Mouse (Mus musculus) liver, embryonic 11.5 days (tissue): Measurements from ENCODE around the gene Rabgap1. TPM values are rescaled to one million over a fixed set of nuclear protein-coding genes. Genes with fewer than 3 reads are reported as not detected.

Source experiments
- ATAC-seq: fragments of 200-750 bp; cut with Nextera tagmentation; replicated peaks from 2 replicates; pipeline ENCODE4 v1.8.0; 2017; ENCODE audit warnings: moderate number of reproducible peaks, mild to moderate bottlenecking, moderate TSS enrichment, moderate library complexity; ENCODE audit not compliant: low FRiP score
- DNase-seq: peaks from one replicate; pipeline ENCODE4 v3.0.0-alpha.2; 2017; ENCODE audit warnings: low spot score
- H3K27ac ChIP-seq: fragments of 300-500 bp; sonication (generic); 2 replicates; pipeline ENCODE4 v1.5.1; 2014; ENCODE audit warnings: mild to moderate bottlenecking, low read depth, low read length, control low read depth
- H3K27me3 ChIP-seq: fragments of 300-500 bp; sonication (generic); replicated peaks from 2 replicates; pipeline ENCODE4 v1.6.1; 2014; ENCODE audit warnings: low read length, mixed read lengths; ENCODE audit not compliant: control insufficient read depth, insufficient read depth
- H3K36me3 ChIP-seq: fragments of 300-500 bp; sonication (generic); 2 replicates; pipeline ENCODE4 v1.6.1; 2014; ENCODE audit warnings: mild to moderate bottlenecking, low read length, moderate library complexity, mixed read lengths; ENCODE audit not compliant: control insufficient read depth, insufficient read depth
- H3K4me1 ChIP-seq: fragments of 300-500 bp; sonication (generic); replicated peaks from 2 replicates; pipeline ENCODE4 v1.6.1; 2014; ENCODE audit warnings: low read length, mixed read lengths; ENCODE audit not compliant: control insufficient read depth, insufficient read depth
- H3K4me2 ChIP-seq: fragments of 300-500 bp; sonication (generic); 2 replicates; pipeline ENCODE4 v1.6.1; 2014; ENCODE audit warnings: mild to moderate bottlenecking, control low read depth, moderate library complexity
- H3K4me3 ChIP-seq: fragments of 300-500 bp; sonication (generic); 2 replicates; pipeline ENCODE4 v1.5.1; 2014; ENCODE audit warnings: low read depth, low read length, control low read depth
- H3K9ac ChIP-seq: fragments of 300-500 bp; sonication (generic); 2 replicates; pipeline ENCODE4 v1.6.1; 2014; ENCODE audit warnings: low read depth, low read length, control low read depth
- H3K9me3 ChIP-seq: fragments of 300-500 bp; sonication (generic); 2 replicates; pipeline ENCODE4 v1.6.1; 2016; ENCODE audit warnings: low read length, inconsistent platforms, mixed read lengths; ENCODE audit not compliant: control insufficient read depth
- WGBS: fragments of 180-500 bp; shearing (Covaris S2); extraction: QIAGEN DNeasy Blood & Tissue Kit; methylation state at CpG from one replicate; pipeline ENCODE4 v1.1.7; 2014; 5-methylcytosine and 5-hydroxymethylcytosine counted together
- polyA plus RNA-seq: library from polyadenylated mRNA; unstranded; fragments of >200 nt; fragmentation: Nextera tagmentation; extraction: Ambion mirVana; gene quantifications from 2 replicates; pipeline ENCODE4 v1.2.1, GENCODE M21; 2014

The Rabgap1 gene
- polyA plus RNA-seq, 1 experiment from 2014 or later, result 20.4 TPM

GRCm38 (mm10) chr2:37451667-37452375 lies 8.7 kb downstream of the Rabgap1 start:
- no peaks in the 10 kb centered on the region for H3K36me3 ChIP-seq
- peaks cover 2% of the 10 kb centered on the region; the same call in 1 of the 2 replicates for H3K4me1 ChIP-seq
- H3K27me3 ChIP-seq, result no peaks in the 10 kb centered on the region
- ATAC-seq, result peak; percentile 99
- peak overlapping the region; percentile 66; the same call in 1 of the 2 replicates for H3K27ac ChIP-seq
- H3K4me3 ChIP-seq, result peak overlapping the region; percentile 94
- H3K9ac ChIP-seq, result peak overlapping the region; percentile 87
- peak; percentile 90 for DNase-seq
- H3K9me3 ChIP-seq, result no peaks in the 10 kb centered on the region
- 8% methylated on average over 40 of the region's 44 CpGs for WGBS
- peak overlapping the region; percentile 95 for H3K4me2 ChIP-seq

GRCm38 (mm10) chr2:37452376-37452760 lies 9.3 kb downstream of the Rabgap1 start:
- ATAC-seq (peak; percentile 74), DNase-seq (no peak)
- no peaks in the 10 kb centered on the region for H3K27me3 ChIP-seq
- no peaks in the 10 kb centered on the region for H3K9me3 ChIP-seq
- H3K36me3 ChIP-seq, result no peaks in the 10 kb centered on the region
- under 1% methylated on average over 18 of the region's 24 CpGs for WGBS
- H3K4me3 ChIP-seq, result peak overlapping the region; percentile 94
- peak overlapping the region; percentile 95 for H3K4me2 ChIP-seq
- peaks cover 2% of the 10 kb centered on the region; the same call in 1 of the 2 replicates for H3K4me1 ChIP-seq
- H3K9ac ChIP-seq, result peak overlapping the region; percentile 87
- peak overlapping the region; percentile 66; the same call in 1 of the 2 replicates for H3K27ac ChIP-seq

GRCm38 (mm10) chr2:37460707-37461106 lies 17.6 kb downstream of the Rabgap1 start:
- Histone ChIP-seq H3K27ac (no peak overlapping the region), H3K4me1 (no peaks in the 10 kb centered on the region), H3K4me3 (no peak overlapping the region), H3K9ac (no peak overlapping the region), H3K27me3 (no peaks in the 10 kb centered on the region), H3K4me2 (no peak overlapping the region), H3K36me3 (peaks cover 4% of the 10 kb centered on the region; the same call in 1 of the 2 replicates), H3K9me3 (no peaks in the 10 kb centered on the region; the same call in 1 of the 2 replicates)
- 93% methylated on average over 4 of the region's 4 CpGs for WGBS
- DNase-seq (no peak), ATAC-seq (no peak)

- H3K4me1 ChIP-seq, result no peaks in the 10 kb centered on the region
- H3K27me3 ChIP-seq, result no peaks in the 10 kb centered on the region
- H3K27ac ChIP-seq, result no peak overlapping the region
- H3K9ac ChIP-seq, result no peak overlapping the region
- H3K9me3 ChIP-seq, result no peaks in the 10 kb centered on the region
- whole genome bisulfite sequencing, result 89% methylated on average over 4 of the region's 4 CpGs
- DNase-seq (no peak), ATAC-seq (no peak)
- H3K4me2 ChIP-seq, result no peak overlapping the region
- H3K4me3 ChIP-seq, result no peak overlapping the region
- H3K36me3 ChIP-seq, result peaks cover 6% of the 10 kb centered on the region; the same call in 1 of the 2 replicates
These were observed 23.2 kb downstream of the Rabgap1 start for GRCm38 (mm10) chr2:37466266-37466665.

GRCm38 (mm10) chr2:37479559-37479958 lies 36.5 kb downstream of the Rabgap1 start:
- Histone ChIP-seq H3K27ac (no peak overlapping the region), H3K4me1 (no peaks in the 10 kb centered on the region), H3K4me2 (no peak overlapping the region), H3K36me3 (peaks cover 20% of the 10 kb centered on the region), H3K9me3 (no peaks in the 10 kb centered on the region), H3K9ac (no peak overlapping the region), H3K27me3 (no peaks in the 10 kb centered on the region), H3K4me3 (no peak overlapping the region)
- ATAC-seq (no peak), DNase-seq (no peak)

- H3K4me3 ChIP-seq, result no peak overlapping the region
- H3K27ac ChIP-seq, result no peak overlapping the region
- no peak; the same call in 1 of the 2 replicates for ATAC-seq
- peaks cover 20% of the 10 kb centered on the region for H3K36me3 ChIP-seq
- peak overlapping the region; percentile 27; the same call in 1 of the 2 replicates for H3K4me2 ChIP-seq
- no peaks in the 10 kb centered on the region for H3K4me1 ChIP-seq
- WGBS, result 82% methylated on average over 2 of the region's 2 CpGs
- H3K27me3 ChIP-seq, result no peaks in the 10 kb centered on the region
- no peak for DNase-seq
- H3K9ac ChIP-seq, result no peak overlapping the region
- no peaks in the 10 kb centered on the region for H3K9me3 ChIP-seq
These were observed 37.0 kb downstream of the Rabgap1 start for GRCm38 (mm10) chr2:37480039-37480438.

- WGBS, result 69% methylated on average over 2 of the region's 2 CpGs
- no peaks in the 10 kb centered on the region for H3K27me3 ChIP-seq
- H3K4me3 ChIP-seq, result no peak overlapping the region
- no peak overlapping the region for H3K9ac ChIP-seq
- H3K36me3 ChIP-seq, result peaks cover 5% of the 10 kb centered on the region; the same call in 1 of the 2 replicates
- H3K4me2 ChIP-seq, result no peak overlapping the region
- H3K9me3 ChIP-seq, result no peaks in the 10 kb centered on the region
- H3K27ac ChIP-seq, result no peak overlapping the region
- no peaks in the 10 kb centered on the region for H3K4me1 ChIP-seq
- DNase-seq (no peak), ATAC-seq (no peak)
These were observed 41.1 kb downstream of the Rabgap1 start for GRCm38 (mm10) chr2:37484165-37484564.

GRCm38 (mm10) chr2:37485370-37485769 lies 42.3 kb downstream of the Rabgap1 start:
- DNase-seq (no peak), ATAC-seq (no peak)
- H3K27ac ChIP-seq, result no peak overlapping the region
- no peaks in the 10 kb centered on the region for H3K27me3 ChIP-seq
- 83% methylated on average over 1 of the region's 1 CpGs for WGBS
- peaks cover 7% of the 10 kb centered on the region; the same call in 1 of the 2 replicates for H3K36me3 ChIP-seq
- no peaks in the 10 kb centered on the region for H3K4me1 ChIP-seq
- H3K9ac ChIP-seq, result no peak overlapping the region
- H3K4me2 ChIP-seq, result no peak overlapping the region
- H3K9me3 ChIP-seq, result no peaks in the 10 kb centered on the region
- no peak overlapping the region for H3K4me3 ChIP-seq

GRCm38 (mm10) chr2:37486408-37486807 lies 43.3 kb downstream of the Rabgap1 start:
- no peak overlapping the region for H3K4me3 ChIP-seq
- no peaks in the 10 kb centered on the region for H3K27me3 ChIP-seq
- H3K9ac ChIP-seq, result no peak overlapping the region
- no peaks in the 10 kb centered on the region for H3K4me1 ChIP-seq
- no peak overlapping the region for H3K4me2 ChIP-seq
- H3K36me3 ChIP-seq, result peaks cover 11% of the 10 kb centered on the region; the same call in 1 of the 2 replicates
- H3K27ac ChIP-seq, result no peak overlapping the region
- H3K9me3 ChIP-seq, result no peaks in the 10 kb centered on the region
- DNase-seq, result no peak
- peak; percentile 68; the same call in 1 of the 2 replicates for ATAC-seq
